Mouse (Mus musculus) cerebellum, adult 9-11 months (tissue): ENCODE measurements at regions not wholly inside any gene's neighbourhood (a gene's known extent, or its start where the extent isn't known, plus 50 kb on each side); places are given as distances from the start of the nearest gene placed in this dataset.
"Not testable (repeated sequence)": the region's sequence is repeated elsewhere in the genome, so short reads cannot be mapped to it uniquely, and the experiment has no call there.

Experiments used
- DNase-seq: peaks from one replicate; pipeline ENCODE4 v3.0.0; 2022

GRCm38 (mm10) chr13:70210158-70210557 is 408.0 kb downstream of the Med10 start:
- DNase-seq: no peak

GRCm38 (mm10) chr13:70213017-70213416 is 410.8 kb downstream of the Med10 start:
- no peak for DNase-seq

- no peak for DNase-seq
Measured at GRCm38 (mm10) chr13:70213622-70214021, 411.4 kb downstream of the Med10 start.

GRCm38 (mm10) chr13:70214022-70214654 is 411.9 kb downstream of the Med10 start:
- no peak for DNase-seq

- no peak for DNase-seq
Measured at GRCm38 (mm10) chr13:70216134-70216533, 413.9 kb downstream of the Med10 start.

- DNase-seq: no peak
Measured at GRCm38 (mm10) chr13:70217429-70218133, 415.4 kb downstream of the Med10 start.

- DNase-seq: no peak
Measured at GRCm38 (mm10) chr13:70223485-70223884, 413.9 kb downstream of the Ice1 start.

GRCm38 (mm10) chr13:70227167-70227566 is 410.3 kb downstream of the Ice1 start:
- DNase-seq: no peak

GRCm38 (mm10) chr13:70233896-70234799 is 403.3 kb downstream of the Ice1 start:
- DNase-seq: peak; percentile 81

- DNase-seq: no peak
Measured at GRCm38 (mm10) chr13:70243598-70244157, 393.8 kb downstream of the Ice1 start.

GRCm38 (mm10) chr13:70260003-70260496 is 377.4 kb downstream of the Ice1 start:
- DNase-seq: no peak

- no peak for DNase-seq
Measured at GRCm38 (mm10) chr13:70263654-70264053, 373.8 kb downstream of the Ice1 start.

- not testable (repeated sequence) for DNase-seq
Measured at GRCm38 (mm10) chr13:70276884-70277378, 360.5 kb downstream of the Ice1 start.

GRCm38 (mm10) chr13:70277667-70278591 is 359.5 kb downstream of the Ice1 start:
- DNase-seq: no peak

GRCm38 (mm10) chr13:70281051-70281847 is 356.2 kb downstream of the Ice1 start:
- DNase-seq: no peak

GRCm38 (mm10) chr13:70282731-70283130 is 354.7 kb downstream of the Ice1 start:
- DNase-seq: no peak

GRCm38 (mm10) chr13:70283231-70283630 is 354.2 kb downstream of the Ice1 start:
- DNase-seq: no peak

GRCm38 (mm10) chr13:70292713-70293112 is 344.7 kb downstream of the Ice1 start:
- no peak for DNase-seq

GRCm38 (mm10) chr13:70303953-70304525 is 333.4 kb downstream of the Ice1 start:
- DNase-seq: no peak

GRCm38 (mm10) chr13:70310516-70310915 is 326.9 kb downstream of the Ice1 start:
- DNase-seq: no peak
